Comparison of ENCODE assay signal across 7 mouse cellular contexts in genomic region chr8:124230496-124231175, GRCm38 (mm10). TPM values are rescaled to one million over a fixed set of nuclear protein-coding genes. Genes with fewer than 3 reads are reported as not detected.
DNase-seq lines count a peak whose midpoint lies in the region; ATAC-seq and TF ChIP-seq lines count a peak whose summit lies in the region.

No protein-coding gene starts in this region.

- H3K27ac ChIP-seq in layer of hippocampus, adult 2 months = peak overlapping the region; percentile 86
- H3K27ac ChIP-seq in embryonic facial prominence, embryonic 12.5 days = no peak overlapping the region
- peak overlapping the region; percentile 82; the same call in 1 of the 2 replicates for H3K27ac ChIP-seq in hindbrain, postnatal 0 days
- H3K27ac ChIP-seq in neural tube, embryonic 12.5 days = no peak overlapping the region

- no peaks in the 10 kb centered on the region for H3K36me3 ChIP-seq in embryonic facial prominence, embryonic 12.5 days
- no peaks in the 10 kb centered on the region for H3K36me3 ChIP-seq in hindbrain, postnatal 0 days (ENCODE audit: insufficient read depth, low read length)
- no peaks in the 10 kb centered on the region for H3K36me3 ChIP-seq in neural tube, embryonic 12.5 days

- H3K4me1 ChIP-seq in embryonic facial prominence, embryonic 12.5 days = peaks cover 25% of the 10 kb centered on the region
- H3K4me1 ChIP-seq in hindbrain, postnatal 0 days (ENCODE audit: insufficient read depth, low read length) = peaks cover 11% of the 10 kb centered on the region
- H3K4me1 ChIP-seq in neural tube, embryonic 12.5 days = peaks cover 28% of the 10 kb centered on the region

- TF ChIP-seq CTCF in layer of hippocampus, adult 2 months (conservative IDR thresholded peaks at IDR 0.05) = 0 out of 2 replicates have a peak, but pooled peaks have one; percentile 9
- TF ChIP-seq CTCF in hindbrain, postnatal 0 days (IDR thresholded peaks at IDR 0.05; ENCODE audit: low read depth) = no peak

- 0 out of 2 replicates have a peak, but pooled peaks have one; percentile 8 for ATAC-seq in embryonic facial prominence, embryonic 12.5 days (ENCODE audit: insufficient number of reproducible peaks, insufficient read depth, low FRiP score, low TSS enrichment)
- no peak for ATAC-seq in hindbrain, postnatal 0 days
- peak; percentile 52 for ATAC-seq in neural tube, embryonic 12.5 days (ENCODE audit: low FRiP score, low read depth)

- no peaks in the 10 kb centered on the region for H3K27me3 ChIP-seq in embryonic facial prominence, embryonic 12.5 days
- no peaks in the 10 kb centered on the region for H3K27me3 ChIP-seq in hindbrain, postnatal 0 days (ENCODE audit: insufficient read depth, low read length)
- H3K27me3 ChIP-seq in neural tube, embryonic 12.5 days (replicated peaks) = no peaks in the 10 kb centered on the region

- no peaks in the 10 kb centered on the region for H3K9me3 ChIP-seq in embryonic facial prominence, embryonic 12.5 days
- no peaks in the 10 kb centered on the region for H3K9me3 ChIP-seq in hindbrain, postnatal 0 days (ENCODE audit: low read length)
- no peaks in the 10 kb centered on the region for H3K9me3 ChIP-seq in neural tube, embryonic 12.5 days

- peak overlapping the region; percentile 57 for H3K4me3 ChIP-seq in layer of hippocampus, adult 2 months
- H3K4me3 ChIP-seq in embryonic facial prominence, embryonic 12.5 days = peak overlapping the region; percentile 96
- peak overlapping the region; percentile 89 for H3K4me3 ChIP-seq in hindbrain, postnatal 0 days (ENCODE audit: low read length)
- H3K4me3 ChIP-seq in neural tube, embryonic 12.5 days = peak overlapping the region; percentile 94

- WGBS in embryonic facial prominence, embryonic 12.5 days = 50% methylated on average over 8 of the region's 8 CpGs
- 52% methylated on average over 8 of the region's 8 CpGs for WGBS in hindbrain, postnatal 0 days
- WGBS in neural tube, embryonic 12.5 days = 54% methylated on average over 8 of the region's 8 CpGs

- peak overlapping the region; percentile 98 for H3K4me2 ChIP-seq in embryonic facial prominence, embryonic 12.5 days (replicated peaks)
- H3K4me2 ChIP-seq in hindbrain, postnatal 0 days (ENCODE audit: low read depth, low read length) = peak overlapping the region; percentile 72
- H3K4me2 ChIP-seq in neural tube, embryonic 12.5 days (replicated peaks) = peak overlapping the region; percentile 86

- DNase-seq in layer of hippocampus, adult 2 months (ENCODE audit: low spot score in 2 of 2) = no peak
- DNase-seq in layer of hippocampus, adult 11-12 months (ENCODE audit: low spot score) = no peak
- DNase-seq in hindbrain, postnatal 0 days (ENCODE audit: low spot score) = no peak
- DNase-seq in thymus, adult 18-20 months = no peak
- no peak for DNase-seq in gastrocnemius, postnatal 4 days (ENCODE audit: low spot score in 2 of 2)

- H3K9ac ChIP-seq in embryonic facial prominence, embryonic 12.5 days = no peak overlapping the region
- H3K9ac ChIP-seq in hindbrain, postnatal 0 days (replicated peaks; ENCODE audit: low read length) = peak overlapping the region; percentile 85
- H3K9ac ChIP-seq in neural tube, embryonic 12.5 days = peak overlapping the region; percentile 33; the same call in 1 of the 2 replicates

RNA-seq across cellular contexts. Expression of gene Galnt2, which starts 0.6 kb away (rescaled TPM):
- total RNA-seq in layer of hippocampus, adult 2 months (2021) = 10 to 100 TPM; 34.5 to 44.5 TPM
- polyA plus RNA-seq in embryonic facial prominence, embryonic 12.5 days (2016; fragmentation: Nextera tagmentation; extraction: Ambion mirVana) = 66.2 and 66.8 TPM in 2 replicates
- total RNA-seq in hindbrain, postnatal 0 days (2014; rRNA removed) = 36.5 and 77.6 TPM in 2 replicates
- polyA plus RNA-seq in hindbrain, postnatal 0 days (2015; fragmentation: Nextera tagmentation; extraction: Ambion mirVana) = 53.3 and 54.9 TPM in 2 replicates
- polyA plus RNA-seq in neural tube, embryonic 12.5 days (2016; fragmentation: Nextera tagmentation; extraction: Ambion mirVana) = 91.1 and 93.8 TPM in 2 replicates
- total RNA-seq in gastrocnemius, postnatal 4 days (2021) = 10 to 100 TPM; 47.4 to 54.6 TPM

Comparison
In these comparisons a context has a peak if more than half of its experiments do, and no peak if none do; other contexts are left out.
1. H3K27ac ChIP-seq: peak in layer of hippocampus, adult 2 months (single experiment) and hindbrain, postnatal 0 days (single experiment); none in embryonic facial prominence, embryonic 12.5 days (single experiment) and neural tube, embryonic 12.5 days (single experiment).
2. Peak in every context shown above with its lines, with median percentiles within 50 percentile points of each other: H3K4me3 ChIP-seq and H3K4me2 ChIP-seq.